ENCODE assay signal across 11 mouse cellular contexts in genomic region chr10:12931492-12932400, GRCm38 (mm10). TPM values are rescaled to one million over a fixed set of nuclear protein-coding genes. Genes with fewer than 3 reads are reported as not detected.
DNase-seq lines count a peak whose midpoint lies in the region; ATAC-seq and TF ChIP-seq lines count a peak whose summit lies in the region.
"Had no signal": no experiment of that assay in that cellular context is flagged by ENCODE, and none has a peak within 500 bp of the region (broad histone marks: within the 10 kb centered on the region; RNA-seq: fewer than 3 reads in every experiment).

No protein-coding gene starts in this region.

- ATAC-seq in kidney, embryonic 15.5 days (replicated peaks; ENCODE audit: low FRiP score) = no peak
- no peak for ATAC-seq in midbrain, embryonic 11.5 days (ENCODE audit: low FRiP score)
- ATAC-seq: intestine, embryonic 15.5 days had no signal

- H3K9ac ChIP-seq in kidney, embryonic 15.5 days = no peak overlapping the region
- H3K9ac ChIP-seq in midbrain, embryonic 11.5 days (ENCODE audit: low read length) = no peak overlapping the region
- H3K9ac ChIP-seq: intestine, embryonic 15.5 days; limb, embryonic 12.5 days had no signal

- intact Hi-C loops in heart, postnatal 10 days (cut with DNase I) = no loop called here

- DNase-seq in kidney, adult 2 months = peak; percentile 31
- peak; percentile 57 for DNase-seq in midbrain, embryonic 11.5 days (ENCODE audit: low spot score, missing footprints)
- DNase-seq in midbrain, embryonic 10.5 days (ENCODE audit: low spot score) = no peak
- DNase-seq in fibroblast of lung, adult 2 months (ENCODE audit: low read depth) = peak; percentile 36
- DNase-seq in heart, postnatal 10 days = no peak
- no peak for DNase-seq in urinary bladder, postnatal 25 days (ENCODE audit: low spot score)
- no peak for DNase-seq in c-Kit-positive CD71-positive TER-119-positive erythroid progenitor cells, embryonic 14.5 days (ENCODE audit: low spot score)
- DNase-seq: thymus, adult 18-20 months had no signal

- H3K4me1 ChIP-seq in kidney, adult 2 months (ENCODE audit: control insufficient read depth, insufficient read depth, low read length) = no peaks in the 10 kb centered on the region
- no peaks in the 10 kb centered on the region for H3K4me1 ChIP-seq in kidney, embryonic 15.5 days
- no peaks in the 10 kb centered on the region for H3K4me1 ChIP-seq in midbrain, embryonic 11.5 days (ENCODE audit: control insufficient read depth, insufficient read depth, low read length)
- H3K4me1 ChIP-seq in midbrain, embryonic 10.5 days = peaks cover 2% of the 10 kb centered on the region; the same call in 1 of the 2 replicates
- H3K4me1 ChIP-seq: intestine, embryonic 15.5 days had no signal

- no peak overlapping the region for H3K27ac ChIP-seq in kidney, adult 2 months (ENCODE audit: insufficient read depth, low read depth, low read length)
- no peak overlapping the region for H3K27ac ChIP-seq in kidney, embryonic 15.5 days
- no peak overlapping the region for H3K27ac ChIP-seq in midbrain, embryonic 11.5 days (ENCODE audit: low read depth, low read length)
- H3K27ac ChIP-seq in midbrain, embryonic 10.5 days (replicated peaks) = no peak overlapping the region
- H3K27ac ChIP-seq: intestine, embryonic 15.5 days; limb, embryonic 12.5 days had no signal

- no peaks in the 10 kb centered on the region for H3K27me3 ChIP-seq in kidney, adult 2 months (replicated peaks; ENCODE audit: control insufficient read depth, insufficient read depth, low read length)
- no peaks in the 10 kb centered on the region for H3K27me3 ChIP-seq in kidney, embryonic 15.5 days
- H3K27me3 ChIP-seq in midbrain, embryonic 11.5 days (ENCODE audit: control insufficient read depth, insufficient read depth, low read length) = no peaks in the 10 kb centered on the region
- H3K27me3 ChIP-seq in midbrain, embryonic 10.5 days (ENCODE audit: low read depth, poor library complexity, severe bottlenecking) = no peaks in the 10 kb centered on the region
- H3K27me3 ChIP-seq: intestine, embryonic 15.5 days; limb, embryonic 12.5 days had no signal

- no peaks in the 10 kb centered on the region for H3K36me3 ChIP-seq in kidney, adult 2 months (ENCODE audit: control insufficient read depth, insufficient read depth, low read length)
- H3K36me3 ChIP-seq in kidney, embryonic 15.5 days = no peaks in the 10 kb centered on the region
- no peaks in the 10 kb centered on the region for H3K36me3 ChIP-seq in midbrain, embryonic 11.5 days (ENCODE audit: control insufficient read depth, insufficient read depth, low read length)
- H3K36me3 ChIP-seq in midbrain, embryonic 10.5 days = no peaks in the 10 kb centered on the region
- H3K36me3 ChIP-seq: intestine, embryonic 15.5 days; limb, embryonic 12.5 days had no signal

- no peak for TF ChIP-seq POLR2A in kidney, adult 2 months (IDR thresholded peaks at IDR 0.05; ENCODE audit: low read depth, low read length)

- WGBS in kidney, adult 2 months = 59% methylated on average over 10 of the region's 10 CpGs
- WGBS in kidney, embryonic 15.5 days = 63% methylated on average over 10 of the region's 10 CpGs
- WGBS in midbrain, embryonic 11.5 days = 59% methylated on average over 10 of the region's 10 CpGs
- 67% methylated on average over 10 of the region's 10 CpGs for WGBS in midbrain, embryonic 10.5 days

- no peak for TF ChIP-seq CTCF in kidney, adult 2 months (conservative IDR thresholded peaks at IDR 0.05; ENCODE audit: insufficient read depth, insufficient read length, low read depth, low read length)

- H3K9me3 ChIP-seq in kidney, embryonic 15.5 days (replicated peaks) = no peaks in the 10 kb centered on the region
- no peaks in the 10 kb centered on the region for H3K9me3 ChIP-seq in midbrain, embryonic 11.5 days (ENCODE audit: control insufficient read depth, low read length)
- H3K9me3 ChIP-seq in midbrain, embryonic 10.5 days (replicated peaks) = no peaks in the 10 kb centered on the region
- H3K9me3 ChIP-seq: intestine, embryonic 15.5 days; limb, embryonic 12.5 days had no signal

- no peak overlapping the region for H3K4me3 ChIP-seq in kidney, adult 2 months (ENCODE audit: insufficient read depth, low read depth, low read length)
- no peak overlapping the region for H3K4me3 ChIP-seq in kidney, embryonic 15.5 days (replicated peaks)
- H3K4me3 ChIP-seq in midbrain, embryonic 11.5 days (ENCODE audit: low read depth, low read length) = no peak overlapping the region
- no peak overlapping the region for H3K4me3 ChIP-seq in midbrain, embryonic 10.5 days
- H3K4me3 ChIP-seq: intestine, embryonic 15.5 days; limb, embryonic 12.5 days had no signal

- no peak overlapping the region for H3K4me2 ChIP-seq in kidney, embryonic 15.5 days
- no peak overlapping the region for H3K4me2 ChIP-seq in midbrain, embryonic 11.5 days
- H3K4me2 ChIP-seq: intestine, embryonic 15.5 days; limb, embryonic 12.5 days had no signal

RNA-seq across cellular contexts. Expression of gene Stx11, which starts 32.4 kb away (rescaled TPM):
- polyA plus RNA-seq in kidney, adult 2 months (2012; rRNA removed) = 1.4 and 1.5 TPM in 2 replicates
- polyA plus RNA-seq in kidney, embryonic 15.5 days (2015; fragmentation: Nextera tagmentation; extraction: Ambion mirVana) = 1.8 and 2.2 TPM in 2 replicates
- 2.0 and 2.2 TPM in 2 replicates for polyA plus RNA-seq in midbrain, embryonic 11.5 days (2014; fragmentation: Nextera tagmentation; extraction: Ambion mirVana)
- polyA plus RNA-seq in midbrain, embryonic 10.5 days (2016; fragmentation: Nextera tagmentation; extraction: Ambion mirVana) = 1.3 and 2.2 TPM in 2 replicates
- total RNA-seq in heart, postnatal 10 days (2021) = 1 to 10 TPM; 2.7 to 2.9 TPM

Comparison
In these comparisons a context has a peak if more than half of its experiments do, and no peak if none do; other contexts are left out.
1. DNase-seq: peak in kidney, adult 2 months (single experiment), midbrain, embryonic 11.5 days (single experiment) and fibroblast of lung, adult 2 months (single experiment); none in midbrain, embryonic 10.5 days (single experiment), heart, postnatal 10 days (0 of 2), urinary bladder, postnatal 25 days (single experiment) and c-Kit-positive CD71-positive TER-119-positive erythroid progenitor cells, embryonic 14.5 days (single experiment).